Mouse (Mus musculus) brain, adult 2 months (tissue): Measurements from ENCODE around the gene 2900026A02Rik.
A peak's percentile ranks its signal among the peaks of the same experiment; 100 is the strongest.

Experiments
- DNase-seq: peaks from one replicate; pipeline ENCODE4 v3.0.0; 2011; ENCODE audit warnings: low read depth, low spot score

2900026A02Rik gene

GRCm38 (mm10) chr5:113099546-113099945 lies 121.5 kb downstream of the 2900026A02Rik start:
- peak; percentile 92 for DNase-seq

- no peak for DNase-seq
These were observed 123.5 kb downstream of the 2900026A02Rik start for GRCm38 (mm10) chr5:113097551-113097950.

DNA sequence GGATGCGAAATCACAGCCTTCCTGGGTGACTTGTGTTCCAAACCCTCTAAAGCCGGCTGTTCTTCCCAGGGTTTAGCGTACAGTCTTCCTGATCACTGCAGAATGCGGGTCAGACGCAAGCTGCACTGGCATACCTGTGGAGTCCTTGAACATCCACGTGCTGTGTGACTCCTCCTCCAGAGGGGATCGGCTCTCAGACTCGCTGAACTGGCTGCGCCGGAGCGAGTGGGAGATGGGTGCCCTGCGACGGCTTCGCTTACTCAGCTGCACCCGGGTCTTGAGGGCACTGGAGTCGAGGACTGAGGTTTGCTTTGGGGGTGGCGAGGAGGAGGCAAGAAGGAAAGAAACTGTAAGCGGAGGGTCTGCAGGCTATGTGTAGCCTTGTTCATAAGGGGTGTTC lies 125.6 kb downstream of the 2900026A02Rik start:
- no peak for DNase-seq

GRCm38 (mm10) chr5:113092406-113092805 lies 128.6 kb downstream of the 2900026A02Rik start:
- no peak for DNase-seq

DNA sequence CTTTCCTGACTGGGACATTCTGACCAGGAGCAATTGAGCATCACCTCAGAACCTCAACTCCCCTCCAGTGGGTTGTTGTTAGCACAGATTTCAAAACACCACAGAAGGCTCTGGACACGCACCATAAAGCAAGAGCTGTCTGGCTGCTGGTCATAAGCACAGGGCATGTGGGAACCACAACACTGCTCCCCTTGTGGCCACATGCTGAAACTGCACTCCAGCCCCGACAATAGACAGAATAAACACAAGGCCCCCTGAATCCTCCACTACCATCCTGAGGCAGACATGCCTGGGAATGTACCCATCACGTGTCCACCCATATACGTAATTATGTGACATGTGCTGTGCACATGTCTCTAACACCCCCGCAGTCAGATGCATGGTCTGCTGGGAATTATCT lies 129.9 kb downstream of the 2900026A02Rik start:
- DNase-seq, result peak; percentile 64

- DNase-seq, result no peak
These were observed 130.3 kb downstream of the 2900026A02Rik start for GRCm38 (mm10) chr5:113090750-113091149.

GRCm38 (mm10) chr5:113090077-113090690 lies 130.9 kb downstream of the 2900026A02Rik start:
- DNase-seq, result no peak

DNA sequence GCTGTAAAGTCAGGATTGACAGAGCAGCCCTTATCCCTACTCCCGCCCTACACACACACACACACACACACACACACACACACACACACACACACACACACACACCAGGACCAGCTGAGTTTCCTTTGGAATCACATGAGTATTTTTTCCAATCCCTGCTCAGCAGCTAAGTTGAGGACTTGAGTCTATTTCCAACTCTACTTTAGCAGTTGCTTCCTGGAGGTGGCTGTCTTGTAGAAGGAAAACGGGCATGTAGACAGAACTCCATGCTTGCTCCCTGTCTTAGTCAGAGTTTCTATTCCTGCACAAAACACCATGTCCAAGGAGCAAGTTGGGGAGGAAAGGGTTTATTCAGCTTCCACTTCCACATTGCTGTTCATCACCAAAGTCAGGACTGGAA lies 133.6 kb downstream of the 2900026A02Rik start:
- peak; percentile 67 for DNase-seq

DNA sequence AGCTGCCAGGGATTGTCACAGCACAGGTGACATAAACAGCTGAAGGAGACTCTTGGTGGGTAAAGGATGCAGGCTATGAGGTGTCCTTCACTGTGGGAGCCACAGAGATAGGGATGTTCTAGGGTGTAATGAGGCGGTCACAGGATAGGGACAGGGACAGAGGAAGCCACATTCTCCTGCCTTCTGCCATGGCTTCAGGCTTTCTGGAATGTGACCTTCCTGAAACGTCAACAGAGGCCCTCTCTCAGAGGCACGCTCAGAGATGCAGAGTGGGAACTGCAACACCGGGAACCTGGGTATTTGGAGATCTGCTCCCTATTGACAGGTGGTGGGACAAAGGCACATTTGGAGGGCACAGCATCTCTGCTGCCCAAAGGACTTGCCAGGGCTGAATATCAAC lies 134.0 kb downstream of the 2900026A02Rik start:
- peak; percentile 28 for DNase-seq

DNA sequence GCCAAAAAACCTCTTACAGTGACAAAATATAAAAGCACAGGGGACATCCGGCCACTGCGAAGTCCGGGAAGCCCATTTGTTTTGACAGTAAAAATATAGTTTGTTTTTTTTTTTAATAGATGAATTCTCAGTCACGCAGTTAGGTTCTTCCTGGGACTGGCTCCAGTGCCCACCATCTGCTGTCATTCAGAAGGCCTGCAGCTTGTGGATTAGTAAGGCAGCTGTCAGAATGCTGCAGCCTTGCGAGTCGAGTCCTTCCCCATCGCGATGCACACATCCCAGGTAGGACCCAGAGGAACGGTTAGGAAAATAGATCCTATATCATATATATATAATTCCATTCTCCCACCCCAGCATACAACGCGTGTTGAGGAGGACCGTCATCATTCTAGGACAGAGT lies 134.6 kb downstream of the 2900026A02Rik start:
- DNase-seq, result peak; percentile 87

- no peak for DNase-seq
These were observed 135.1 kb downstream of the 2900026A02Rik start for GRCm38 (mm10) chr5:113085931-113086330.

- DNase-seq, result no peak
These were observed 136.7 kb downstream of the 2900026A02Rik start for GRCm38 (mm10) chr5:113084309-113084708.

DNA sequence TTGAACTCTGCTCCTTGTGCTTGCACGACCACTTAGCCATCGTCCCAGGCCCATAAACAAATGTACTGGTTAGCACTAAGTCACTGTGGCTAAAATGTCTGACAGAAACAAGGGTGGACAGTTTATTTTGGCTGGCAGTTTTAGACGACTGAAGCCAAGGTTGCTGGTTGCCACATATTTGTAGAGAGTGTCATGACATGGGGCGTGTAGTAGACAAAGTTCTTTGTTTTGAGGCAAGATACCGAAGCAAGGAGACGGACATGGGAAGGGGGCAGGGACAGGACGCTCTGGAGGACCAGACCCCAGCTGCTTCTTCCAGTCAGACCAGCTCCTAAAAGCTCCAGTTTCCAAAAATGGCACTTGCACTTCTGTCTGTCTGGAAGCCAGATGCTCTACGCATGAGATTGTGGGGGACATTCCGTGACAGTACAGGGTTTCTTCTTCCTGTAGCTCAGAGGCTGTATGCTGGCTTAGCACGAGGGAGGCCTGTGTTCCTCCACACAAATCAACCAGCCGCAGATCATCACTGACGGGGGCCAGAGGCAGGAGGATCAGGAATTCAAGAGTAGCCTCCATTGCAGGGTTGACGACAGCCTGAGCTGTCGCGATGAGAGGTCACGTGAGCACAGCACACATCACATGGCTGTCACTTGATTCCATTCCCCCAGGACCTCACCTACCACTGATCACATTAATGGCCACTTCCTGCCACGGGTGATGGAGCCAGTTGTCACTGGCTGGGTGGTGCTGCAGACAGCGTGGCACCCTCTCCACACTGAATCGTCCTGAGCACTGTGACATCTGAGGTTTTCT lies 138.5 kb downstream of the 2900026A02Rik start:
- peak; percentile 66 for DNase-seq

DNA sequence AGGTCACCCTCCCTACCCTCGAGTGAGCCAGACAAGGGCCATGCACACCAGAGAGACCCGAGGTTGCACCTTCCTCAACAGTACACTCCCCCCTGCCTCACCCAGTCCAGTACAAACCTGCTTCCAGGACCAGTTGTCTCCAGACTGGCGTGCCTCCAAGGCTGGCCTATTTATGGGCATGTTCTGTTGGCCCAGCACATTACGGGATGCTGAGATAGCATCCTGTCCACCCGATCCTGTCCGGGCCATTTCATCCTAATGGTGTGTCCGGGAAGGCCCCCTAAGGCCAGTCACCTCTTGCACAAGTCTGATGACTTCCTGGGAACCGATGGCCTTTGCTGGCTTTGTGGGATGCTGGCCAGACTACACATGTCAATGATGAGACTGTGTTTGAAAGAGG lies 139.6 kb downstream of the 2900026A02Rik start, which contains the start of gene Crybb3:
TSS of gene Crybb3 (minus strand) at position 146 of the 400 bp plus-strand sequence.
- DNase-seq, result peak; percentile 94

- DNase-seq, result no peak
These were observed 140.0 kb downstream of the 2900026A02Rik start for GRCm38 (mm10) chr5:113081020-113081419.

GRCm38 (mm10) chr5:113079783-113080182 lies 141.3 kb downstream of the 2900026A02Rik start:
- peak; percentile 46 for DNase-seq

DNA sequence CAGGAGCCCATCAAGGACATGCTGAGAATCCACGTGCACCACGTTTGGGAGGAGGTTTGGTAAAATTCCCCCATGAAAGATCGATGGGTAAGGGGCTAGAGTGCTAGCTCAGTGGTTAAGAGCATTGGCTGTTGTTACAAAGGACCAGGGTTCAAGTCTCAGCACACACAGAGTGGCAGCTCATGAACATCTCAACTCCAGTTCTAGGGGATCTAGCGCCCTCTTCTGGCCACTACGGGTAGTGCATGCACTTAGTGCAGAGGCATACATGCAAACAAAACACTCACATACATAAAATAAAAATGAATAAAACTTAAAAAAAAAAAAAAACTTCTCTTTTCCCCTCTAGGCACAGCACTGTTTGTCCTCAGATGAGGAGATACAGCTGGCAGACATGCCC lies 142.3 kb downstream of the 2900026A02Rik start:
- no peak for DNase-seq

GRCm38 (mm10) chr5:113070017-113070416 lies 151.0 kb downstream of the 2900026A02Rik start, which contains the start of gene Crybb2:
TSS of gene Crybb2 (minus strand) at chr5:113070117.
- no peak for DNase-seq

DNA sequence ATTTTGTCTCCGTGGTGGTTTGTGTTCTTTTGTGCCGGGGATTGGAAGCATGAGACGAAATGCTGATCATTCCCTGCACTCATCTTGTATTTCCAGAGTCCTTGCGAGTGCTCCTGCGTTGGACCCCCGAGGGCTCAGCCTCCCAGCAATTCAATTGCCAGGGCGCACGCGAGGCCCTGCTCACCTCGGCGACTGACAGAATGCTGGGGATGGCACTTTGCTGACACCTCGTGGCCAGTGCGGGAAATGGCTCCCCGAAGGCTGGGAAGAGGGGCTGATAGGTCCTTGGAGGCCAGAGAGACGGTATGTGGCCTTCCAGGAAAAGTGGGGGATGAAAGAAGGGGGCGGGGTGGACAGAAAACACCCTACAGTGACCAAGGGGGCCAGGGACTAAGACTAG lies 166.7 kb downstream of the 2900026A02Rik start:
- peak; percentile 85 for DNase-seq

GRCm38 (mm10) chr5:113050581-113051185 lies 170.4 kb downstream of the 2900026A02Rik start:
- DNase-seq, result peak; percentile 27

- DNase-seq, result no peak
These were observed 171.2 kb downstream of the 2900026A02Rik start for GRCm38 (mm10) chr5:113049876-113050275.

- peak; percentile 72 for DNase-seq
These were observed 175.3 kb downstream of the 2900026A02Rik start for GRCm38 (mm10) chr5:113045511-113046273.
